Mouse (Mus musculus) left cerebral cortex, adult 2 months (tissue): ENCODE results near the gene Mcf2l. TPM values are rescaled to one million over a fixed set of nuclear protein-coding genes. Genes with fewer than 3 reads are reported as not detected.

ENCODE experiments used
- DNase-seq, 2 experiments: peaks; one replicate each; pipeline ENCODE4 v3.0.0; 2021 to 2022; ENCODE audit warnings: low spot score in 2 of 2, mixed read lengths in 1 of 2; ENCODE audit errors: extremely low spot score in 1 of 2
- H3K27ac ChIP-seq: fragments of 200-600 bp; 2 replicates; pipeline ENCODE4 v1.8.1; 2022
- H3K4me3 ChIP-seq: fragments of 200-600 bp; 2 replicates; pipeline ENCODE4 v1.8.1; 2022
- CTCF ChIP-seq: fragments of 200-600 bp; IDR thresholded peaks from 2 replicates; pipeline ENCODE4 v1.8.1; 2022; ENCODE audit warnings: antibody characterized with exemption, mild to moderate bottlenecking, moderate library complexity
- intact Hi-C: fragments of 180-260 bp; cut with DNase I; formaldehyde crosslinking; loops from one replicate; pipeline ENCODE4 v1.15.1; 2025
- long read RNA-seq, 2 experiments: library from polyadenylated mRNA; stranded (forward); transcript quantifications; one replicate each; pipeline ENCODE4 v2.0.0; 2021; ENCODE audit warnings: borderline mapping rate in 2 of 2
- total RNA-seq, 2 experiments: library from RNA; stranded (reverse); gene quantifications; 2 replicates each; pipeline ENCODE4 v1.2.3; 2021

Mcf2l gene
- total RNA-seq: 100 to 1,000 TPM; 235 to 280 TPM
- long read RNA-seq, experiment 1, full-length matches to known transcripts: 22 of 241 reads
- long read RNA-seq, experiment 1, partial matches to known transcripts: 78 of 241 reads
- long read RNA-seq, experiment 1, other reads (novel, unspliced or antisense): 141 of 241 reads
- long read RNA-seq, experiment 2, full-length matches to known transcripts: 23 of 258 reads
- long read RNA-seq, experiment 2, partial matches to known transcripts: 90 of 258 reads
- long read RNA-seq, experiment 2, other reads (novel, unspliced or antisense): 145 of 258 reads

- Histone ChIP-seq H3K27ac (no peak within 1 kb of the TSS), H3K4me3 (peak within 1 kb of the TSS; percentile 48)
- intact Hi-C loops: no loop called here
- DNase-seq: peak; percentile 35 to 39
- TF ChIP-seq CTCF: no peak
Measured at GRCm38 (mm10) chr8:12873357-12874046, at the start of gene Mcf2l. Gene Mcf2l, plus strand, starts transcription at chr8:12873806.

GRCm38 (mm10) chr8:12824562-12824961, 49.0 kb upstream of the Mcf2l start:
- no peak for DNase-seq
- intact Hi-C loops: no loop called here
- TF ChIP-seq CTCF: no peak; the same call in 1 of the 2 replicates
- Histone ChIP-seq H3K27ac (no peak overlapping the region), H3K4me3 (no peak overlapping the region)

GRCm38 (mm10) chr8:12825236-12825635, 48.4 kb upstream of the Mcf2l start:
- no peak for DNase-seq
- no peak overlapping the region for H3K27ac ChIP-seq
- no peak for TF ChIP-seq CTCF
- H3K4me3 ChIP-seq: no peak overlapping the region
- intact Hi-C loops: no loop called here

- Histone ChIP-seq H3K4me3 (no peak overlapping the region), H3K27ac (no peak overlapping the region)
- no peak for TF ChIP-seq CTCF
- intact Hi-C loops: no loop called here
- DNase-seq: no peak
Measured at GRCm38 (mm10) chr8:12825686-12826237, 47.8 kb upstream of the Mcf2l start.

GRCm38 (mm10) chr8:12827124-12827523, 46.5 kb upstream of the Mcf2l start:
- Histone ChIP-seq H3K27ac (no peak overlapping the region), H3K4me3 (no peak overlapping the region)
- intact Hi-C loops: no loop called here
- no peak for DNase-seq
- TF ChIP-seq CTCF: no peak

- no peak for DNase-seq
- H3K4me3 ChIP-seq: no peak overlapping the region
- intact Hi-C loops: no loop called here
- H3K27ac ChIP-seq: no peak overlapping the region
- TF ChIP-seq CTCF: no peak
Measured at GRCm38 (mm10) chr8:12828298-12828697, 45.3 kb upstream of the Mcf2l start.

GRCm38 (mm10) chr8:12829381-12829780, 44.2 kb upstream of the Mcf2l start:
- intact Hi-C loops: no loop called here
- no peak for TF ChIP-seq CTCF

GRCm38 (mm10) chr8:12831659-12832589, 41.7 kb upstream of the Mcf2l start:
- no peak for DNase-seq
- intact Hi-C loops: no loop called here
- Histone ChIP-seq H3K27ac (no peak overlapping the region), H3K4me3 (no peak overlapping the region)
- no peak for TF ChIP-seq CTCF

More at GRCm38 (mm10) chr8:12829381-12829780, 44.2 kb upstream of the Mcf2l start:
- Histone ChIP-seq H3K4me3 (no peak overlapping the region), H3K27ac (no peak overlapping the region)
- DNase-seq: no peak

GRCm38 (mm10) chr8:12833616-12834015, 40.0 kb upstream of the Mcf2l start:
- TF ChIP-seq CTCF: no peak
- intact Hi-C loops: no loop called here
- no peak overlapping the region for H3K4me3 ChIP-seq
- no peak overlapping the region for H3K27ac ChIP-seq
- no peak for DNase-seq

- H3K4me3 ChIP-seq: no peak overlapping the region
- TF ChIP-seq CTCF: no peak
- intact Hi-C loops: no loop called here
- no peak for DNase-seq
- no peak overlapping the region for H3K27ac ChIP-seq
Measured at GRCm38 (mm10) chr8:12840834-12841233, 32.8 kb upstream of the Mcf2l start.

- intact Hi-C loops: no loop called here
- TF ChIP-seq CTCF: no peak
- DNase-seq: no peak
- H3K4me3 ChIP-seq: no peak overlapping the region
- H3K27ac ChIP-seq: no peak overlapping the region
Measured at GRCm38 (mm10) chr8:12842342-12842995, 31.1 kb upstream of the Mcf2l start.
